Comparison of ENCODE assay signal across 20 mouse cellular contexts in the genomic region with DNA sequence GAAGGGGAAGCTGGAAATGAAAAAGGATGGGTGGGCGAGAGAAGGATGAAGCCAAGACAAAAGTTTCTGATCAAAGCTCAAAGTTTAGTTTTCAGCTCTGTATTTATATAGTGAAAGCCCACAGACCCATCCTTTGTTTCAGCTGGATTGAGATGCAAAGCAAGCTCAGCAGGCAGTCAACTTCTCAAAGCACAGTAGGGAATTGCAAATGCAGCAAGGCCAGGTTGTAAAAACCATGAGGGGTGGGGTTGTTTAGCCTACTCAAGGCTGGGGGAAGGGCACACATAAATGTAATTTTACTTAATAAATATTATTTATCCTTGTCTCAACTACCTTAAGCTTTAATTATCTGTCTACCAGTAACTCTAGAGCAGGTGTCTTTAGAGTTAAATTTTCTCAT.
A peak's percentile ranks its signal among the peaks of the same experiment; 100 is the strongest.
DNase-seq lines count a peak whose midpoint lies in the region; ATAC-seq lines count a peak whose summit lies in the region.
"Had no signal": no experiment of that assay in that cellular context is flagged by ENCODE, and none has a peak within 500 bp of the region (broad histone marks: within the 10 kb centered on the region; RNA-seq: fewer than 3 reads in every experiment).

No protein-coding gene starts in this region.

- 16% methylated on average over 1 of the region's 1 CpGs for WGBS in hindbrain, embryonic 11.5 days
- 43% methylated on average over 1 of the region's 1 CpGs for WGBS in hindbrain, embryonic 14.5 days
- 17% methylated on average over 1 of the region's 1 CpGs for WGBS in neural tube, embryonic 12.5 days

- no peak overlapping the region for H3K9ac ChIP-seq in hindbrain, embryonic 11.5 days (ENCODE audit: low read depth, low read length)
- H3K9ac ChIP-seq in hindbrain, embryonic 14.5 days = no peak overlapping the region
- H3K9ac ChIP-seq in neural tube, embryonic 12.5 days = no peak overlapping the region
- H3K9ac ChIP-seq: heart, embryonic 13.5 days; limb, embryonic 12.5 days; liver, embryonic 12.5 days had no signal

- H3K27me3 ChIP-seq in hindbrain, embryonic 11.5 days (ENCODE audit: control insufficient read depth, insufficient read depth, low read length) = no peaks in the 10 kb centered on the region
- H3K27me3 ChIP-seq in hindbrain, embryonic 14.5 days (ENCODE audit: control insufficient read depth, insufficient read depth, low read length) = no peaks in the 10 kb centered on the region
- H3K27me3 ChIP-seq in neural tube, embryonic 12.5 days (replicated peaks) = no peaks in the 10 kb centered on the region
- H3K27me3 ChIP-seq: heart, embryonic 13.5 days; limb, embryonic 12.5 days; liver, embryonic 12.5 days had no signal

- peak; percentile 47; the same call in 1 of the 2 replicates for ATAC-seq in hindbrain, embryonic 11.5 days (ENCODE audit: low FRiP score)
- no peak for ATAC-seq in hindbrain, embryonic 14.5 days (ENCODE audit: low FRiP score)
- peak; percentile 70 for ATAC-seq in neural tube, embryonic 12.5 days (ENCODE audit: low FRiP score, low read depth)
- ATAC-seq: liver, embryonic 12.5 days had no signal

- H3K36me3 ChIP-seq in hindbrain, embryonic 11.5 days (ENCODE audit: control insufficient read depth, insufficient read depth, low read length) = no peaks in the 10 kb centered on the region
- no peaks in the 10 kb centered on the region for H3K36me3 ChIP-seq in hindbrain, embryonic 14.5 days (replicated peaks; ENCODE audit: control insufficient read depth, insufficient read depth)
- no peaks in the 10 kb centered on the region for H3K36me3 ChIP-seq in neural tube, embryonic 12.5 days
- H3K36me3 ChIP-seq: embryonic facial prominence, embryonic 10.5 days; heart, embryonic 13.5 days; limb, embryonic 12.5 days; liver, embryonic 12.5 days had no signal

- no peak overlapping the region for H3K4me2 ChIP-seq in hindbrain, embryonic 11.5 days (replicated peaks; ENCODE audit: low read depth, low read length)
- no peak overlapping the region for H3K4me2 ChIP-seq in hindbrain, embryonic 14.5 days (replicated peaks)
- no peak overlapping the region; the same call in 1 of the 2 replicates for H3K4me2 ChIP-seq in neural tube, embryonic 12.5 days (replicated peaks)
- H3K4me2 ChIP-seq: heart, embryonic 13.5 days; limb, embryonic 12.5 days; liver, embryonic 12.5 days had no signal

- DNase-seq in embryo, embryonic 11 days = peak; percentile 17
- DNase-seq in embryo, embryonic 9.5 days (ENCODE audit: extremely low spot score) = no peak
- peak; percentile 18 for DNase-seq in hindbrain, embryonic 11.5 days (ENCODE audit: low spot score)
- no peak for DNase-seq in hindbrain, embryonic 14.5 days (ENCODE audit: low spot score)
- DNase-seq in neural tube, embryonic 10.5 days (ENCODE audit: extremely low spot score, low spot score) = no peak
- DNase-seq in kidney, adult 8-10 months = no peak
- DNase-seq: adrenal gland, postnatal 14 days; cerebellum, adult 11-12 months; cerebellum, postnatal 14 days; gastrocnemius, adult 2 months; kidney, adult 18-20 months; kidney, postnatal 10 days; lung, adult 2 months; lung, postnatal 36 days; thymus, postnatal 14 days had no signal

- H3K4me3 ChIP-seq in hindbrain, embryonic 11.5 days (ENCODE audit: low read depth, low read length) = no peak overlapping the region
- no peak overlapping the region for H3K4me3 ChIP-seq in hindbrain, embryonic 14.5 days (replicated peaks; ENCODE audit: low read length)
- H3K4me3 ChIP-seq in neural tube, embryonic 12.5 days = no peak overlapping the region
- H3K4me3 ChIP-seq: embryonic facial prominence, embryonic 10.5 days; gastrocnemius, adult 2 months; heart, embryonic 13.5 days; limb, embryonic 12.5 days; liver, embryonic 12.5 days had no signal

- H3K4me1 ChIP-seq in hindbrain, embryonic 11.5 days (replicated peaks; ENCODE audit: control insufficient read depth, insufficient read depth, low read length) = 0 out of 2 replicates have a peak, but pooled peaks cover 2% of the 10 kb centered on the region
- H3K4me1 ChIP-seq in hindbrain, embryonic 14.5 days (replicated peaks; ENCODE audit: control insufficient read depth, insufficient read depth, low read length) = 0 out of 2 replicates have a peak, but pooled peaks cover 5% of the 10 kb centered on the region
- peaks cover 26% of the 10 kb centered on the region; the same call in 1 of the 2 replicates for H3K4me1 ChIP-seq in neural tube, embryonic 12.5 days
- H3K4me1 ChIP-seq: limb, embryonic 12.5 days; liver, embryonic 12.5 days had no signal

- no peak overlapping the region for H3K27ac ChIP-seq in hindbrain, embryonic 11.5 days (ENCODE audit: low read depth, low read length)
- H3K27ac ChIP-seq in hindbrain, embryonic 14.5 days = no peak overlapping the region
- H3K27ac ChIP-seq in neural tube, embryonic 12.5 days = no peak overlapping the region
- H3K27ac ChIP-seq: embryonic facial prominence, embryonic 10.5 days; gastrocnemius, adult 2 months; heart, embryonic 13.5 days; limb, embryonic 12.5 days; liver, embryonic 12.5 days had no signal

- H3K9me3 ChIP-seq in hindbrain, embryonic 11.5 days (ENCODE audit: control insufficient read depth, low read length) = no peaks in the 10 kb centered on the region
- no peaks in the 10 kb centered on the region for H3K9me3 ChIP-seq in hindbrain, embryonic 14.5 days (ENCODE audit: control insufficient read depth, low read length)
- H3K9me3 ChIP-seq in neural tube, embryonic 12.5 days = no peaks in the 10 kb centered on the region
- H3K9me3 ChIP-seq: embryonic facial prominence, embryonic 10.5 days; heart, embryonic 13.5 days; limb, embryonic 12.5 days; liver, embryonic 12.5 days had no signal

Comparison
In these comparisons a context has a peak if more than half of its experiments do, and no peak if none do; other contexts are left out.
1. DNase-seq: peak in embryo, embryonic 11 days (single experiment) and hindbrain, embryonic 11.5 days (single experiment); none in embryo, embryonic 9.5 days (single experiment), hindbrain, embryonic 14.5 days (single experiment), neural tube, embryonic 10.5 days (single experiment) and kidney, adult 8-10 months (0 of 2).